Mouse (Mus musculus): ENCODE measurements around the gene Usp21.

GRCm38 (mm10) chr1:171256095-171256818, 31.5 kb downstream of the Usp21 start:
- no peak for TF ChIP-seq CTCF (IDR thresholded peaks at IDR 0.05; ENCODE audit: extremely low read depth, insufficient read depth, insufficient read length, insufficient replicate concordance)
- TF ChIP-seq POLR2A (IDR thresholded peaks at IDR 0.05; ENCODE audit: low read depth, low read length), result no peak

Measured in spleen, adult 2 months (tissue).